Mouse (Mus musculus): ENCODE measurements at regions not wholly inside any gene's neighbourhood (a gene's known extent, or its start where the extent isn't known, plus 50 kb on each side); places are given as distances from the start of the nearest gene placed in this dataset.

DNA sequence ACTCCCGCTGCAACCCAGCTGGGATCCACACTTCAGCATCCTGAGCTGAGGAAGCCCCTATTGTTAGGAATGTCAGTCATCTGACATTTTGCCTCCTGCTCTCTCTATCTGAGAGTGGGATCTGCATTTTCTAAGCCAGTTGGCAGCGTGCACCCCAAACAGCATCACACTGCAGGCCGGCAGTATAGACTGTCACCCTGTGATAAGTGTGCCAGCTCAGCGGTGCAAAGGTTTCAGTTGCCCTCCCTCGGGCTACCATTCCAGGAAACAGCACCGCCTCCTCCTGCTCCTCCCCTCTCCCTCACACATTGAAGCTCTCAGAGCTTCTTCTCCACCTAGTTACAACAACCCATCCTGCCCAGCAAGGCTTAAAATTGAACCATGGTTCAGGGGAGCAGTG, 194.5 kb downstream of the Lmo4 start:
- DNase-seq, result no peak

DNA sequence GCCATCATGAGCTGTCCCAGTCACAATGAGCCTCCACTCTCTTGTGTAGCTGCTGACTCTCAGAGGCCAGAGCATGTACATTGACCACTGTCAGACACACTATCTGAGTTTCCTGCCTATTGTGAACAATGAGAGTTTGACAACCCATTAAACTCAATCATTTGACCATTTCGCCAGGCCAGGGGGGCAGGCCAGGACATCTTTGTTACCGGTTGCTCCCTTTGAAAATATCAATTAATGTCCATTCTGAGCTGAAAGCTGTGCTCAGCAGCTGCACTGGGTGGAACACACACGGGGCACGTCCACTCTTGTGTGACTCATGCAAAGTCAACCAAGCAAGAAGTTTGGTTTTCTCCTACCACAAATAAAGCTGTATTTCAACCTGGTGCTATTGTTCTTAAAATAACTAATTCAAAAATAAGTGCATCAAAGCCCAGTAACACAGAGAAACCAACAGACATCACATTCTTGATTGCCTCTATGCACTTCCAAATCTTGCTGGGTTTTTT, 197.9 kb downstream of the Lmo4 start:
- no peak for DNase-seq

DNA sequence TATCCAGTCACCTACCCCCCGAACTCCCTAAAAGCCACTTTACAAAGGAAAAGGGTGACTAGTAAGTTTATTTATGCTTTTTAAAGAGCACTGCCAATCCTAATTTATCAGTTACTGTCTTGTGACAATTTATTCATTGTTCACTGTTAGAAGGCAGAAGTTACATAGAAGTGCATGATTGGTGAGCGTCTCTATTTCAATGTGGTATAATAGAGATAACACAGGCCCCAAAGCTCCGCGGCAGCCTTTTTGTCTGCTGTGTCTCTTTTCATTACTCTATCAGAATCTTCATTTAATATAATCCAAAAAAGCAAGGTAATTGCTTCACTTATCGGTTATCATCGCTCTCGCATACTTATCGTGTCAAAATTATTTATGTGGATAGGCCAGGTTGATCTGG, 207.1 kb downstream of the Lmo4 start:
- no peak for DNase-seq

- DNase-seq, result no peak
These were observed 210.0 kb downstream of the Lmo4 start for GRCm38 (mm10) chr3:143995045-143995444.

GRCm38 (mm10) chr3:143988991-143989390, 216.0 kb downstream of the Lmo4 start:
- DNase-seq, result no peak

DNA sequence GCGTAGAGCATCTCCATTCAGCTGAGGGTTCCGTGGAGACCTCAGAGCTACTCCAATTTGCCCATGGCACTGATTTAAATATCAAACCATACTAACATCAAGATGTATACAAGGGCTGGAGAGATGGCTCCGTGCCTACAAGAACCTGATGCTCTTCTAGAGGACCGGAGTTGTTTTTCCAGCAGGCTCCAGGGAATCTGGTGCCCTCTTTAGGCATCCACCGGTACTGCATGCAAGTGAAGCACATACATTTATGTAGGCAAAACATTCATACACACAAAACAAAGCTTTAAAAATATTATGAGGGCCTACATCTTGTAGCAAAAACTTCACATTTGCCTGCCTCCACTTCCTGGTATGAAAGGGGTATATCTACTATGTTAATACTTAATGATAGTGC, 217.0 kb downstream of the Lmo4 start:
- no peak for DNase-seq

DNA sequence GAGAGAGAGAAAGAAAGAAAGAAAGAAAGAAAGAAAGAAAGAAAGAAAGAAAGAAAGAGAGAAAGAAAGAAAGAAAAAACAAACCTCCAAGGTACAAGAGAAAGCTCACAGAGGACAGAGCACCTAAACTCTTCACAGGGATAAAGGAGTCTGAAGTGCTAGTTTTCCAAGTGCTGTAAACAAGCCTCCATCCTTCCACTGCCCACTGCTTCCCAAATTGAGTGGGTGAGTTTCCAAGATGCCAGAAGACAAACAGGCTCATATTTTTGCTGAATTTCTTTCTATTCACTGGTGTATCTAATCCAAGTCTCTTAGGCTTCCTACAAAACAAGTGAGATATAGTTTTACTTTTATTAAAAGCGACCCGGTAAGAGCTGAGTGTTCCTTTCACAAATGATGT, 218.2 kb downstream of the Lmo4 start:
- DNase-seq, result no peak

DNA sequence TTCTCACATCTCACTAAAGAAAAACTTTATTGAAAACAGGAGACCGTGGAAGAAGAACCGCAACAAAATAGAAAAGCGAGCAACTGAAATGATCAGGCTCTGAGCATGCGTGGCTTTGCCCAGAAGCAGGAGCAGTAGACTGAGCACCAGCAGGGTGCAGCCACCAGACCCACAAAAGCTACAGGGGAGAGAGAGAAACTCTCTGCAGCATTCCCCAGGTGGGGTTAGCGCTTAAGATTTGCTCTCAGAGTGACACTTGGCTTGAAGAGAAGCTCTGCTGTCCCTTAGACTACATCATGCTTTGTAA, 218.9 kb downstream of the Lmo4 start:
- DNase-seq, result no peak

DNA sequence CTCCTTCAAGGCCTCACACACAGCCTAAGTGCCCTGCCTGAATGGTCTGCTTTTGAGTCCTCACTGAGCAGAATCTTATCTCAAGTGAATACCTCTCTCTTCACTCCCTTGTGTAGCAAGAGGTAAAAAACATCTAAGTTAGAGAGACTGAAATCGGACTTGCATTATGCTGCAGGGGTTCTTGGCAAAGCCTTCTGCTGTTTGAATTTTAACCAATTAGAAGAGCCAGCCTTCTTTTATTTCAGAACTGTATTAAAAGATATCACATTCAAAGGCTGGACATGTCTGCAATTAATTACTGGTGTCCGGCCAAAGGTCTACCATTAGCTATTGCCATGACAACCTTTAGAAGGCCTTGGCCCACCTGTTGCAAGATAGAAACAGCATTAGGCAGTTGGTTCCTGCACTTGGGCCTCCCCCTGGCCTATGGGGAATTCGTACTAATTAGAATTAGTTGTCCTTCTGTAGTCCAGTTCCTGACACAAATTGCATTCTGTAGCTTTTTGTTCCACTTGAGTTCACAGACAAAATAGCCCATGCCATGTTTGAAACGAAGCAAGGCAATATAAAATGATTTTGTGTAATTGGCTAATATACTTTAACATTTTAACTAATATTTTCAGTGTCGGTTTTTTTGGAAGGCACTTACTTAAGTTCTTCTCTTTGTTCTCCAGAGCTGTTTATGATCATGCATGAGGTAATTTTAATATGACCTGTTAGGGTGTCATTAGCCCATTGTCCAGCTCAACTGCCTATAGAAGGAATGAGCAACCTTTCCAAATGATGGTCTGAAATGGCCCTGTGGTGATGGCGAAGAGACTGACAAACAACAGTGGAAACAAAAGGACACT, 219.4 kb downstream of the Lmo4 start:
- no peak for DNase-seq

DNA sequence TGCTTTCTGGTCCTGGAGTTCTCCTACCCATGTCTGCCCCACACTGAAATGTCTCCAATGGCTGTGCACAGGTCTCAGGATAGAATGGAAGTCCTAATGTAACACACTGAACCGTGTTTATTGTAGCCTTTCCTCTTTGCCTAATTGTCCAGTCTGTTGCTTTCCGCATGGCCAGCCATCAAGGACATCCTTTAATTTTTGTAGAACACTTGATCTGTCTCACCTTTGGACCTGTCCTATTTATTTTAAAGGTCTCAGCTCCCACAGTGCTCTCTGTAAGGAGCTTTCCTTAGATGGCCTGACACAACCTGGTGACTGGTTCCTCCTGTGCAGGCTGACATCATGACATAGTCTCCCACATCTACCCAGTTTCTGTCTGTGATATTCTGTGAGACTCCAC, 226.3 kb downstream of the Lmo4 start:
- no peak for DNase-seq

- DNase-seq, result no peak
These were observed 227.1 kb downstream of the Lmo4 start for GRCm38 (mm10) chr3:143977886-143978447.

DNA sequence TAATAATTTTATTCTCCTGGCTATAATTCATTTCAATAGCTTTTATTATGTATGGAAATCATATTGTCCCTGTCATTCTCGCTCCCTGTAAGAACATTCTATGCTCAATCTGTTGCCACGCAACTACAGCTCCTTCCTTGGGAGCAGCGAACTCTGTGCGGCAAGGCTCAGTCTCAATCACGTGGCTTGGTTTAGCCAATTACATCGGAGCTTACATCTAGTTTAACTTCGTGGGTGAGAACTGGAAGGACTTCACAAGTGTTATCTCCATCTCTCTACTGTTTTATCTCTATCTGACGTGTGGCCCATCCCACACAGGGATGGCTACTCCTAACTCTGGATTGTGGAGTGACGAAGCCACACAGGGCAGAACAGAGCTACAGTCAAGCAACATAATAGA, 231.4 kb downstream of the Lmo4 start:
- DNase-seq, result no peak

- no peak for DNase-seq
These were observed 232.7 kb downstream of the Lmo4 start for GRCm38 (mm10) chr3:143972351-143972750.

GRCm38 (mm10) chr3:143970771-143971170, 234.2 kb downstream of the Lmo4 start:
- no peak for DNase-seq

- DNase-seq, result no peak
These were observed 249.5 kb downstream of the Lmo4 start for GRCm38 (mm10) chr3:143955508-143955907.

GRCm38 (mm10) chr3:143954822-143955221, 250.2 kb downstream of the Lmo4 start:
- no peak for DNase-seq

GRCm38 (mm10) chr3:143952289-143952688, 252.7 kb downstream of the Lmo4 start:
- DNase-seq, result no peak

DNA sequence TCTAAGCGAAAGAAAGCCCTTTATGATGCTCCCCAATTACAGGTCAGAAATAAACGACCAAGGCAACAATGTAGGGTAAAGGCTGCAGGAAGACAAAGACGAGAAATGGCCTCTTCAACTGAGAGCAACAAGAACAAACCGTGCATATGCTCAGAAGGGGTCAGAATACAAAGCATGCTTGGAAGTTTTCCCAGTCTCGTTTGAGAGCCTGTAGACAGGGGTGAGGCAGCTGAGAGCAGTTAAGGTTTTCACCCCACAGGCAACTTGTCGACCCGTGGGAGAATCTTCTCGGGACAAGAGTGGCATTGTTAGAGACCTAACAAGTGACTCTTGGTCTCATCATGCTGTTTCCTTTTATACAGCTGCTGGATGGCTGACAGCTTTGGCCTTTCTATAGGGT, 255.4 kb downstream of the Lmo4 start:
- DNase-seq, result no peak

GRCm38 (mm10) chr3:143949026-143949637, 255.9 kb downstream of the Lmo4 start:
- no peak for DNase-seq

DNA sequence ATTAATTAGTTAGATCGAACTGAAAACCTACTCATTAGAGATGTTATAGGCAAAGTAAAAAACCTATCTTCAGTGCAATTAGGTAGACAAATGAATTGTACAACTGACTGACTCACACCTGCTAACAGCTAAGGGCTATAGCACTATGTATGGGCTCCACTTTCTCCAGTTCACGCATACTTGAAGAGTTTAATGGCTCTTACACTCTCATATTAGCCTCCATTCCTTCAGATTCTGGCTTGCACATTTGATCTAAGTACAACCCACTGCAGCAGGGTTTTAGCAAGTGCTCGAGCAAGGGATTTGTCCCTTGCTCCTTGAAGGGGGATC, 257.1 kb downstream of the Lmo4 start:
- DNase-seq, result no peak

GRCm38 (mm10) chr3:143947079-143947937, 257.7 kb downstream of the Lmo4 start:
- DNase-seq, result no peak

DNA sequence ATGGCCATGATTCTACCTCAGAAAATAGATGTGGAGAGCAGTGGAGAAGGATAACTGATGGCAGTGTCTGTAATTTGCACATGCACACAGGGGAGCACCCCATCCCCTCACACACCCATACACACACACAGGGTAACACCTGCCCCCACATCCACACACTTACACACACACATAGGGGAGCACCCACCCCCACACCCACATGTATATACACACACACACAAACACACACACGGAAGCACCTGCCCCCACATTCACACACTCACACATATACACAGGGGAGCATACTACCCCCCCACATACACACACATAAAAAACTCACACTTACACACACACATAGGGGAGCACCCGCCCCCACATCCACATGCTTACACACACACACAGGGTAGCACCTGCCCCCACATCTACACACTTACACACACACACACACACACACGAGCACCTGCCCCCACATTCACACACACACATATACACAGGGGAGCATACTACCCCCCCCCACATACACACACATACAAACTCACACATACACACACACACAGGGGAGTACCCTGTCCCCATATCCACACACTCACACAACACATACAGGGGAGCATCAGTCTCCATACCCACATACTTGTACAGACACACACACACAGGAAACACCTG, 265.8 kb downstream of the Lmo4 start:
- DNase-seq, result no peak

GRCm38 (mm10) chr3:143925322-143925721, 279.7 kb downstream of the Lmo4 start:
- DNase-seq, result no peak
